Mouse (Mus musculus) monocyte, adult 59 days (primary cell): ENCODE results near the gene Tbata. TPM values are rescaled to one million over a fixed set of nuclear protein-coding genes. Genes with fewer than 3 reads are reported as not detected.

Experiments used
- total RNA-seq, 2 experiments: library from RNA; stranded (reverse); gene quantifications; one replicate each; pipeline ENCODE4 v1.2.4; 2023

Tbata gene
- not detected for total RNA-seq

DNA sequence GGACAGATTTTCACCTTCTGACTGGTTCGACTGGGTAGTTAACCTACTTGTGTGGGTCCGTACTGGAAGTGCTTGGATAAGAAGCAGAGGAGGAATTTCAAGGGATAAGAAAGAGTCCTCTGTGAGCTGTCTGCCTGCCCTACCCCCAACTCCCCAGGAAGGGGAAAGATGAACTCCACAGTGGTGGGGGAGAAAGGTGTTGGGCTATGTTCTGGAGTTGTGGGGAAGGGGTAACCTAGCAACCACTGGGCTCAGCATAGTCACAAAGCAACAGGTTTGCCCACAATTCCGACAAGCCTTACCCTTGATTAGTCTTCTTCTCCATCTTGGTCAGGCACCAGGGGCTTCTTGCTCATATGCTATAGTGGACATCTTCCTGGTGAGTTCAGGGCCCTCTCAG, at the start of gene Tbata:
TSS of gene Tbata (plus strand) at position 301 of the 400 bp plus-strand sequence.

DNA sequence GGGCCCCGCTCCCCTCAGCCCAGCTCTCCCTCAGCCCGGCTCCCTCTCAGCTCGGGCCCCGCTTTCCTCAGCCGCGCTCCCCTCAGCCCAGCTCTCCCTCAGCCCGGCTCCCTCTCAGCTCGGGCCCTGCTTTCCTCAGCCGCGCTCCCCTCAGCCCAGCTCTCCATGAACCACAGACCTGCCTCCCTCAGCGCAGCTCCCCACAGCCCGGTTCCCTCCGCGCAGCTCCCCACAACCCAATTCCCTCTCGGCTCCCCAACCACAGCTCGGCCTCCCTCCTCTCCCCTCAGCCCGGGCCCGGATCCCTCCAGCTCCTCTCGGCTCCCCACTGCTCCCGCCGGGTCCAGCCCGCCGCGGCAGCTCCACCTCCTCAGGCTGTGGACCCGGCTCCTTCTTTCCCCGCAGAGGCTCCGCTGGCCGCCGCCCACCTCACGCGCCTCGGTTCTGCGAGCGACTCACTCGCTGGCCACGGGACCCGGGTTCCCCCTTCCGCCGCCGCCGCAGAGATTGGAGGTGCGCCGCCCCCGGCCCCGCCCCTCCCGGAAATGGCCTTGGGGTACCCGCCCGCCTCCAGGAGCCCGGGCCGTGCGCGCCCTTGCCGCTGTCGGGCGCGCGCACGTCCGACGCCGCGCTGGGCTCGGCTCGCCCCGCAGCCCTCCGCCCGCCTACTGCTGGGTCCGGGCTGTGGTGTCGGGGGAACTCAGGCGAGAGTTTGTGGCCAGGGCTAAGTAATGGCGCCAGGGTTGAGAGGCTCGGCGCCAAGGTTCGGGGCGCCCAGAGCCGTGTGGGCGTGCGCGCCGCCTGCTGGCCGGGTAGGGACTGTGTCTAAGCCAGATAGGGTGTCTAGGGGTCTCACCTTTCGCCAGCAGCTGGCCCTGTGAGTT, 24.4 kb upstream of the Tbata start, which contains the start of gene Sgpl1:
TSS of gene Sgpl1 (minus strand) at position 547 of the 884 bp plus-strand sequence.

Other genes starting within 250 kb of the Tbata start
- gene Pcbd1, start 82.6 kb upstream of the Tbata start, total RNA-seq: not detected
- 100 to 1,000 TPM; 174 to 186 TPM for gene Sgpl1, start 24.3 kb upstream of the Tbata start, total RNA-seq
- under 1 TPM; 0.09 to 0.13 TPM for gene Adamts14, start 101.5 kb downstream of the Tbata start, total RNA-seq
- under 1 TPM; 0.21 to 0.45 TPM for gene Prf1, start 125.9 kb downstream of the Tbata start, total RNA-seq
- 10 to 100 TPM in 1 of 2 experiments, 1 to 10 TPM in 1; 7.6 to 10.5 TPM for gene Pald1, start 211.6 kb downstream of the Tbata start, total RNA-seq
- gene Nodal, start 246.0 kb downstream of the Tbata start, total RNA-seq: not detected